Mouse (Mus musculus) c-Kit-positive CD71-negative TER-119-negative erythroid progenitor cells, embryonic 14.5 days (primary cell): Measurements from ENCODE around the gene Thada.
"Not testable (repeated sequence)": the region's sequence is repeated elsewhere in the genome, so short reads cannot be mapped to it uniquely, and the experiment has no call there.

Source experiments
- DNase-seq: peaks from one replicate; pipeline ENCODE4 v3.0.0-alpha.2; 2013; ENCODE audit warnings: low read depth

The Thada gene

DNA sequence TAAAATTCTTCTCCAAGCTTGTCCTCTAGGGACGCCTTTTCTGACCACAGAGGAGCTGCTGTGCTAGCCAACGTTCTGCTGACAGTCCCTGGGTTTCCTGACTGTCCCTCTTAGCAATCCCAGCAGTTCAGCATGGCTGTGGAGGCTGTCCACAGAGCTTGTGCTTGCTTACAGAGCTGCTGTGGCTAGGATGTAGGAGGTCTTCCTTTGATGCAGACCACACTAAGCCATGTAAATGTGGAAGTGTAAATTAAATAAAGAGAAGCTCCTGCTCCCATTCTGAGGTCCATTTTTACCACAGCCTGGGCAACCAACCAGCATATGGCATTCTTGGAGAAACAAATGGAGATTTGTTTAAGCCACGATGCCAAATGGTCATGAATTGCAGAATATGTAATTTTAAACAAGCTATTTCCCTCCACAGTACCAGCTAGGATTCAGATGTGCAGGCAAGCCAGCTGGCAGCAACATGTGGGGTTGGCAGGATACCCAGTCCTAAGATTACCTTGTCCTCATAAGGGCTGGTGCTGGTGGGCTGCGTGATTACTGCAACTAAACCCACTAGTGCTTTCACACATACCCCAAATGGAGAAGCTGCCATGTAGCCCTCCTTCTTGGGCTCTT is 207.3 kb downstream of the Thada start:
- DNase-seq: no peak

DNA sequence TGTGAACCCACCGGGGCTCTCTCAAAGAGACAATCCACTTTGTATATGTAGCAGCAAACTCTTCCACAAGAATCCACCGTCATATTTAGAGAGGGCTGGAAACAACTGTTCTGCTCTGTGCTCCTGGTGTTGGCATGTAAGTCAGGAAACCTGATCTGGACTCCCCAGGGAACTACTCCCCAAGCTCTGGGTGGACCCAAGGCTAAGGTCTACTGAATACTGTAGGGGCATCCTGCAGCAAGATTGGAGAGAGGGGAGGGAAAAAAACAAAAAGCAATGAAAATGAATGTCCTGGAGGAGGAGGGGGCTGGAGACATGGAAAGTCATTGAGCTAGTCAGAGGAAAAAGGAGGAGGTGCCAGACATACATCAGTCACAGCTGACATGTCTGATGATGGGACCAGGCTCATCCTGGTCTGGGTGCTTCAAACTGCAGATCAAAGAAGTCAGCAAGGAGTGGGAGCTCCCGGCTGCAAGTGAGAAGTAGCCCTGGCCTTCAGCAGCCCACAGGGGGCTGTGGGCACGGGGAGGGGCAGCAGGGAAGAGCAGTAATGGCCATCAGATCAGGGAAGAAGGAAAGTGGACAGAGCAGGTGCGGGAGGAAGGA is 208.0 kb downstream of the Thada start:
- DNase-seq: no peak

DNA sequence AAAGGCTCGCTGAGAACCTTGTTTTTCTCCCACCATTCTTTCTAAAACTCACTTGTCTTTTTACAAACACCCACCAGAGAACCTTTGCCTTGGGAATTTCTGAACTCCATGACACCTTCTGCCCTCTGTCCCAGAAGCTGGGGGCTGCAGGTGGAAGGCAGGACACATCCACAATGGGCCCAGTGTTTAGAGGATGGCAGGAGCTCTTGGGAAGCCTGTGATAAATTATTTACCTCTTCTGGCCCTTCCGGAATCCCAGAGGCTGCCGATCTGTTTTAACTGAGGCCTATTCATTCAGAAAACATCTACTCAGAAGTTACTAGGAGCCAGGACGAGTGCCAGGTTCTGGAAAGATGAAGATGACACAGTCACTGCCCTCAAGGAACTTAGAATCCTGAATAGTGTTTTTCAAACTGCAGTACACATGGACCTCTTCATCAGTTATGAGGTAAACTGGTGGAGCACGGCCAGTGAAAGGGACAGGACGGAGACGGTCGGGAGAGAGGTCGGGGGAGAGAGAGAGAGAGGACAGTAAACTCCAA is 209.7 kb downstream of the Thada start:
- DNase-seq: no peak

- DNase-seq: no peak
Measured at GRCm38 (mm10) chr17:84255841-84256240, 210.2 kb downstream of the Thada start.

GRCm38 (mm10) chr17:84251426-84251825 is 214.6 kb downstream of the Thada start:
- DNase-seq: no peak

GRCm38 (mm10) chr17:84244182-84244920 is 221.7 kb downstream of the Thada start:
- no peak for DNase-seq

DNA sequence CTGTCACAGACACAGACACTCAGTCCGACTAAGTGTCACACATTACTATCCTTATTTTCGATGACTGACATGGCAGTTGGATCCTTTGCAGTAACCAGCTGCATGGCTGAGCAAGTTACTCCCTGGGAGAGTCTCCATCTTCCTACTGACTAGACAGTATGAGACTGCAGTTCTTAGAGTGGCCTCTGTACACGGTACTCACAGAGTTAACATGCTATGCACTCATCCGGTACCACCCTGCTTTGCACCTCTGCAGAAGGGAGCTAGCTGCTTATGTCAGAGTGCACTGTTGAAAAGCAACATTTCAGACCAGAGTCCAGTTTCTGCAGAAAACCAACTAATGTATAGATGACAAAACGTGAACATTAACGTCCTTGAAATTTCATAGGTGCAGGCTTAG is 222.2 kb downstream of the Thada start:
- DNase-seq: no peak

DNA sequence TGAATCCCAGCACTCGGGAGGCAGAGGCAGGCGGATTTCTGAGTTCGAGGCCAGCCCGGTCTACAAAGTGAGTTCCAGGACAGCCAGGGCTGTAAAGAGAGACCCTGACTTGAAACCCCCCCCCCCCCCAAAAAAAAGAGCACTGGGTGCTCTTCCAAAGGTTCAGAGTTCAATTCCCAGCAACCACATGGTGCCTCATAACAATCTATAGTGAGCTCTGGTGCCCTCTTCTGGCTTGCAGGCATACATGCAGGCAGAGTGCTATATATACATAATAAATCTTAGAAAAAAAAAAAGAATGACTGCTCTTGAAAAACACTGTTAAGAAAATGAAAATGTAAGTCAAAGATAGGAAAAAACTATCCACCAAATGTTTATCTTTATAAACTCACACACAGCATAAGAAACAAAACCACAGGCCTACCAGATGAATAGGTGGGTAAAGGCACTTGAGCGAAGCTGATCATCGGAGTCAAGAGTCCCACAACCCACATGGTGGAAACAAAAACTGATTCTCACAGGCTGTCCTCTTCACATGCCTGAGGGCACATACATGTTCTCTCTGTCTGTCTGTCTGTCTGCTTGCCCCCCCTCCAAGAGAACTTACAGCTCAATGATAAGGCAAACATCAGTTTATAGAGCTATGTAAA is 224.6 kb downstream of the Thada start:
- no peak for DNase-seq

- no peak for DNase-seq
Measured at GRCm38 (mm10) chr17:84239679-84240292, 226.2 kb downstream of the Thada start.

GRCm38 (mm10) chr17:84238174-84238573 is 227.8 kb downstream of the Thada start:
- DNase-seq: no peak

GRCm38 (mm10) chr17:84236781-84237557 is 229.0 kb downstream of the Thada start:
- no peak for DNase-seq

DNA sequence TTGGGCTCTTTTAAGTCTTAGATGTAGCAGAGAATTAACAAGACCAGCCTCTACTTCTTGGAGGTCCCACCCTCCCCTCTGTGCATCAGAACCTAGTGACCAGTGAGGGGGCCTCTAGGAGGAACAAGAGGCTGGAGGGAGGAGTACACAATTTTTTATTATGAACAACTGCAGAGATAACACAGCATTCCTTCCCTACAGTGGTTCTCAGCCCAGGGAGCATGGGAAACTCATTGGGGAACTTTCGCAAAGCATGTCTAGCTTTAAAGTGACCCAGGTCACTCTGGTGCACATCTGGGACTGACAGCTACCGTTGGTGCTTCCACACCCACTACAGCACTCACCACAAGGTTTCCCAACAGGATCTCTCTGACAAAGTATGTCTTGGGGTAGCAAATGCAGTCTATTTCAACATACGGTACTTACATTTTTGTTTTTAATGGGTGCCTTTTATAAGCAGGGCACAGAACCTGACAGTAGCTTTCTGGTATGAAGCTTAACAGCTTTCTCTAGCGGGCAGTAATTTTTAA is 230.5 kb downstream of the Thada start:
- peak; percentile 14 for DNase-seq

- not testable (repeated sequence) for DNase-seq
Measured at GRCm38 (mm10) chr17:84234785-84235184, 231.2 kb downstream of the Thada start.

DNA sequence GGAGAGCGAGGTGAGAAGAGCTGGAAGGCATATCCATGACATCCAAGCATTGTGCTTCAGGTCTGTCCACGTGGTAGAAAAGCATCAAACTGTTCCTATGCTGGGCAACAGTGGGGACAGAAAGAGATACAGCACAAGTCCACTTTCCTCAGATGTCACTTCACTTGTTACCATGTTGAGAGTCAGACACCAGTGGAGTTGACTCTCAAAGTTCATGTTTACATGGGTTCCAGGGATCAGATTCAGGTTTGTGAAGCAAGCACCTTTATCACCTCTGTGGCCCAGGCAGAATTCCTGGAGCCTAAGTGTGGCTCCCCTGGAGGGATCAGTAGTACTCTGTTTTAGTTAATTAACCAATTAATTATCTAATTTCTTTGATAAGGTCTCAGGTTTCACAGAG is 232.2 kb downstream of the Thada start:
- no peak for DNase-seq

DNA sequence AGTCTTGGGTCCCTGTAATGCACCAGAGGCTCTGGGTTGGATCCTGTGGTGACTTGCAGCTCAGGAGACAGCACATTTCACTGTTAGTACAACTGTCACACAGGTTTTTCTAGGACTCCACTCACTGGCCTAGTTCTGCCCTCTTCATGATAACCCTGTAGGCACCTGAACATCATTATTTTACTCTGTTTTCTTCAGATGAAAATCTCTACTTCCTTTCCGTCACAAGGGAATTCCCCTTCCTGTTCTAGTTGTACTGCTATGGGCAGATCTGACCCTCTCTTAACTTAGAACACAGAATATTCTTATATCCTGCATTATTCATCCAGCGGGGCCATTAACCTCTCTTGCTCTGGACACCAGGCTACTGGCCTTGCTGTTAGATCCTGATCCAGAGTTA is 234.6 kb downstream of the Thada start:
- no peak for DNase-seq

DNA sequence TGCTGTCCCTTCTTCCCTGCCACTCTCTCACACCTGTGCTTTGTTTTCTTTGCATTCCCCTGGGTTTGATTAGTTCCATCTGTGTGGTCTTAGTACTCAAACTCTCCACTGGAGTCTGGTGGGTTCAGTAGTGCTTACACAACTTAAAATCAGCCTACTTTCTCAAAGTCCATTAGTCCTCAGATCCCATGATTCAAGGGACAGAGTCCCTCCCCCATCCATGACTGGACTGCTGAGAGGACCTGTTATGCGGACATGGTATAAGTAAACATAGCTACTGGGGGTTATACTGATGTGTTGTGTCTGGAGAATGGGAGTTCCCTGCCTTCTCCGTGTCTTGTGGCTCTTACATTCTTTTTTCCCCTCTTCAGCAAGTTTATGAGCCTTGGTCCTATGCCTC is 237.8 kb downstream of the Thada start:
- no peak for DNase-seq

DNA sequence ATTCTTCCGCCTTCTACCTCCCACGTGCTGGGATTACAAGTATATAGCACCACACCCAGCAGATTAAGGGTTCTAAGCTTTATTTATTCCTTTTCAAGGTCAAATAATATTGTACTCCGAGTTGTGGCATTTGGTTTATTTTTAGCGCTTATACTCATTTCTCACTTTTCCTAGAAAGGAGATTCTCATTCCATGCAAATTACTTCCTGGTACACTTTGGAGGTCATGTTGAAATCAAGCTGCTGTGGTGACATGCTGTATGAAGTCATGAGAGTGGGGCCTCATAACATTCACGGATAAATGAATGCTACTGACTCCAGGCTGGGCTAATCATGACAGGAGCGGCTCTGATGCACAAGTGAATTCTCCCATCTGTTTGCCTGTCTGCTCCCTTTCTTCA is 239.3 kb downstream of the Thada start:
- no peak for DNase-seq

- DNase-seq: no peak
Measured at GRCm38 (mm10) chr17:84226231-84226630, 239.8 kb downstream of the Thada start.

GRCm38 (mm10) chr17:84224217-84224887 is 241.7 kb downstream of the Thada start:
- DNase-seq: no peak

DNA sequence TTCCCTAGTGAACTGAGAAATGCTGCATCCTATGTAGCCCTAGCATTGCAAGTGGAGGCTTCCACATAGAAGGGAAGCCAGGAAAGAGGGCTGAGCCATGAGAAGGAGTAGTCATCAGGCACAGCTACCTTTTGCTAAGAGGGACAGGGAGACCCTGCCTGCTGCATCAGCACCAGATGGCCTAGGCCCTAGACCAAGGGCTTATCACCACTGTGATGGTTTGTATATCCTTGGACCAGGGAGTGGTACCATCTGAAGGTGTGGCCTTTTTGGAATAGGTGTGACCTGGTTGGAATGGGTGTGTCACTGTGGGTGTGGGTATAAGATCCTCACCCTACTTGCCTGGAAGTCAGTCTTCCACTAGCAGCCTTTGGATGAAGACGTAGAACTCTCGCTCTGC is 247.2 kb downstream of the Thada start:
- DNase-seq: not testable (repeated sequence)

DNA sequence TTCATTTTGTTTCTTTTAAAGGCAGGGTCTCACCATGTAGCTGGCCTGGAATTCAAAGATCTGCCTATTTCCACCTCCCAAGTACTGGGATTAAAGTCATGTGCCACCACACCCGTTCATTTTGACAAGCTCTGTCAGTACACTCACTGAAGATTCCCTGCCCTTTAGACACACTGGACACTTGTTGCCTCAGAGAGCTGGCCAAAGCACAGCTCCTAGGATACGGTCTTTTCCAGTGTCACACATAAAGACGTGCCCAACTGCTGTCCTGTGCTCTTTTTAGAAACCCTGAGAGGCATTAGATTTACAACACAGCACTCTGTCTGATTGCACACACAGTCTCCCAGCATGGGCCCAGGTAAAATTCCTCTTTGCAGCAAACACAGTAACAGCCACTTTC is 248.3 kb downstream of the Thada start:
- DNase-seq: no peak
